Mouse (Mus musculus) heart, postnatal 0 days (tissue): ENCODE measurements around the gene Aurka.

Experiments
- CTCF ChIP-seq: IDR thresholded peaks from 2 replicates; pipeline ENCODE4 v1.5.1; 2016; ENCODE audit warnings: antibody characterized with exemption, control low read depth, low read depth
- EP300 ChIP-seq: IDR thresholded peaks from 2 replicates; pipeline ENCODE4 v1.6.1; 2016; ENCODE audit warnings: antibody characterized with exemption, low read depth

GRCm38 (mm10) chr2:172346034-172346929 is 24.1 kb downstream of the Aurka start:
- TF ChIP-seq CTCF (no peak), EP300 (no peak)
